Mouse (Mus musculus): ENCODE results near the gene Ttll6. TPM values are rescaled to one million over a fixed set of nuclear protein-coding genes. Genes with fewer than 3 reads are reported as not detected.
"Not testable (repeated sequence)": the region's sequence is repeated elsewhere in the genome, so short reads cannot be mapped to it uniquely, and the experiment has no call there.

Ttll6 gene
- polyA plus RNA-seq, 1 experiment from 2014 or later, result 0.05 TPM

DNA sequence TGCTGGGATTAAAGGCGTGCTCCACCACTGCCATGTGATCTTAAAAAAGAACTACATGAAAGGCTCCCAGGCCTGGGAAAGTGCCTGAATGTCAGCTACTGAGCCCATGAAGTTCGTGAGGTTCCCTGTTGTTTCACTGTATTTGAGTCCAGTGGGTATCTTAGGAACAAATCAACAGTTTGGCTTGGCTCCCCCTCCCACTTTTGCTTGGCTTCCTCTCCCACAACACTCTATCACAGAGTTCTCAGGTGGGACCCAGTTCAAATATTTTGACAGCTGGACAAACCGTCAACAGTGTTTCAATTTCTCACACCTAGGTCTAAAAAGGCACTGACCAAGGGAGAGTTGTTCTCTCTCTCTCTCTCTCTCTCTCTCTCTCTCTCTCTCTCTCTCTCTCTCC is 14.2 kb upstream of the Ttll6 start:
- Histone ChIP-seq H3K4me3 (no peak overlapping the region), H3K27me3 (peaks cover 32% of the 10 kb centered on the region), H3K36me3 (no peaks in the 10 kb centered on the region), H3K9ac (no peak overlapping the region), H3K27ac (no peak overlapping the region), H3K9me3 (replicated peaks) (no peaks in the 10 kb centered on the region), H3K4me2 (no peak overlapping the region), H3K4me1 (replicated peaks) (peaks cover 7% of the 10 kb centered on the region; the same call in 1 of the 2 replicates)
- no peak for ATAC-seq (replicated peaks; ENCODE audit: insufficient number of reproducible peaks, insufficient read depth, low FRiP score, low read depth)
- 42% methylated on average over 3 of the region's 3 CpGs for WGBS

DNA sequence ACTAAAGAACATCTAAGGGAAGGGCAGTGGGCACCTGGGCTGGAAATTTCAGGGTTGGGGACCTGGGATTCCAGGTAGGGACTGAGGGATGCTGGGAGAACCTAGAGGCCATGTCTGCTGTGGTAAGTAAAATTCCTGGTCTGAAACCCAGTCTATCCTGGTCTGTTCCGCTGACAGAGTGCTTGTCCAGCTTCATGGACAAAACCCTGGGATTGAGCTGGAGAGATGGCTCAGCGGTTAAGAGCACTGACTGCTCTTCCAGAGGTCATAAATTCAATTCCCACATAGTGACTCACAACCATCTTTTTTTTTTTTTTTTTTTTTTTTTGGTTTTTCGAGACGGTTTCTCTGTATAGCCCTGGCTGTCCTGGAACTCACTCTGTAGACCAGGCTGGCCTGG is 10.8 kb upstream of the Ttll6 start:
- 88% methylated on average over 2 of the region's 4 CpGs for WGBS
- H3K9ac ChIP-seq; H3K9me3 ChIP-seq (replicated peaks); H3K4me3 ChIP-seq; H3K27ac ChIP-seq; H3K4me2 ChIP-seq; H3K36me3 ChIP-seq; ATAC-seq (replicated peaks; ENCODE audit: insufficient number of reproducible peaks, insufficient read depth, low FRiP score, low read depth): not testable (repeated sequence)
- Histone ChIP-seq H3K4me1 (replicated peaks) (peaks cover 10% of the 10 kb centered on the region; the same call in 1 of the 2 replicates), H3K27me3 (peaks cover 55% of the 10 kb centered on the region)

DNA sequence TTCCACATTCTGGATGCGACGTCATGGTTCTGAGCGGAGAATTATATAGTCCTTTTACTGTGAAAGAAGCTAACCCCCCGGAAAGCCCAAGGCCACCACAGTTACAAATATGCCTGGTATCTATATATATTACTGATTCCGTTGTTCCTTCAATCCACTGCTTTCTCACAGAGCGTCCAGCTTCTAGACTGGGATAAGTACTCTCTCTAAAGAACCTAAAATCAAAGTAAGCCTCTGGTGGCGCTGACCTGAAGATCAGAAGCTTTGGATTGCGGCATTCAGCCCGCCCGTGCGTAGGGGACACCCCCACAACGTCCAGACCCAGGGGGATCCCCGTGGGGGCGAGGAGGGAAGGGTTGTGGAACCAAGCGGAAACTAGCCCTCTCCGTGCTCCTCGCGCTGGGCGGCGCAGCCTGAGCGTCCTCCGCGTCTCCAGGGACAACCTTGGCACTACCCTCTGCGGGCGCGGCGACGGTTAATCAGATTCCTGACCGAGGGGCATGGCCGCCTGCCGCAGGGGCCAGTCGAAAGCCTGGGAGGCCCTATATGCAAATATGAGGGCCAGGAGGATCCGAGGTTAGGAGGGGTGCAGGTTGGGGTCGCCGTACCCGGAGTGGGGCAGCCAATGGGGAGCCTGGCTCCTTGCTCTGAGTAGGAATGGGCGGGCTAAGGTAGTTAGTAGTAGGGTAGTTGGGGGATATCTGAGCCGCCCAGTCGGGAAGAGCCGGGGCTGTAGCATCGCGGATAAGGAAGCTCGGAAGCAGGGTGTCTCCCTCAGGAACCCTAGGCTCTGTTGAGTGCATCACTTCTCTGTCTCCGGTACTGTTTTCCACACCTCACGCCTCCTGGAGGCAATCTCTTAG is 9.3 kb upstream of the Ttll6 start:
- Histone ChIP-seq H3K9me3 (replicated peaks) (no peaks in the 10 kb centered on the region), H3K4me1 (replicated peaks) (peaks cover 10% of the 10 kb centered on the region; the same call in 1 of the 2 replicates), H3K27ac (no peak overlapping the region), H3K4me3 (peak overlapping the region; percentile 46), H3K9ac (no peak overlapping the region), H3K27me3 (peaks cover 55% of the 10 kb centered on the region), H3K36me3 (no peaks in the 10 kb centered on the region), H3K4me2 (peak overlapping the region; percentile 79)
- 2% methylated on average over 45 of the region's 45 CpGs for WGBS
- ATAC-seq (replicated peaks; ENCODE audit: insufficient number of reproducible peaks, insufficient read depth, low FRiP score, low read depth), result no peak

DNA sequence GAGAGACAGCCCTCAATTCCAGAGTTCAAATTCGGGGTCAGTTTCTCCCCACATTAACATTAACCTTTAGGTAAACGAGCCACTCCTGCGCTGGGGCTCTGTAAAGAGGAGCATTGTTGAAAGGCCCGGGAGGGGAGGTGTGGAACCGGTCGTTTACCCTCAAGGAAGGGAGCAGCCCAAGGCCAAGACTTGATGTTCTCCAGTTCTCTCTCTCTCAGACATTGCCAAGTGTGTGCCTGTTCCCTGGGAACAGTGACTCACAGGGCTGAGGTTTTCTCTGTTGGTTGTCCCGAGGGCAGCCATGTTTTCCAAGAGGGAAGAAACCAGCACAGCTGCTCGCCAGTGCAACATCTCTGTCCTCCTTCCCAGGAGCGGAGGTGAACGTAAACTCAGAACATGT is 3.0 kb upstream of the Ttll6 start:
- Histone ChIP-seq H3K9me3 (replicated peaks) (no peaks in the 10 kb centered on the region), H3K4me1 (replicated peaks) (peaks cover 4% of the 10 kb centered on the region; the same call in 1 of the 2 replicates), H3K27me3 (peaks cover 57% of the 10 kb centered on the region), H3K27ac (no peak overlapping the region), H3K9ac (no peak overlapping the region), H3K4me3 (no peak overlapping the region), H3K36me3 (no peaks in the 10 kb centered on the region), H3K4me2 (no peak overlapping the region)
- 59% methylated on average over 10 of the region's 10 CpGs for WGBS
- no peak for ATAC-seq (replicated peaks; ENCODE audit: insufficient number of reproducible peaks, insufficient read depth, low FRiP score, low read depth)

DNA sequence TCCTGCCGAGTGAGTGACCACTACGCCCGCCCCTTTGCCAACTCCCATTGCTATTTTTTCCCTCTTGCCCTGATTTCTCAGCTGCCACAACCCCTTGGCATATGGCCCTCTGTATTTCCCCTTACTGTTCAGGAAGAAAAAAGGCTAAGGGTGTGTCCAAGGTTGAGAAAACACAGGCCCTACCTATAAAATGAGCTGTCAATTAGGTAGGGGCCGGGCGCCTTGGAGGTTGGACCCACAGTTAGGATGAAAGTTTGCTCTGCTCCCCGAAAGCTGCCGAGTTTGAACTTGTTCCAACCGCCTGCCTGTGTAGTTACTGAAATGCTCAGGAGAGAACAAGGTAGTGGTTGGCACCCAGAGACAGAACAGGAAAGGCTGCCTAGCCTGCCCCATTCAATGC is 2.3 kb downstream of the Ttll6 start:
- no peaks in the 10 kb centered on the region for H3K36me3 ChIP-seq
- H3K9ac ChIP-seq, result no peak overlapping the region
- H3K27me3 ChIP-seq, result peaks cover 60% of the 10 kb centered on the region
- no peak overlapping the region for H3K27ac ChIP-seq
- 69% methylated on average over 8 of the region's 8 CpGs for WGBS
- no peak overlapping the region for H3K4me3 ChIP-seq
- no peaks in the 10 kb centered on the region for H3K9me3 ChIP-seq (replicated peaks)
- peaks cover 4% of the 10 kb centered on the region; the same call in 1 of the 2 replicates for H3K4me1 ChIP-seq (replicated peaks)
- ATAC-seq (replicated peaks; ENCODE audit: insufficient number of reproducible peaks, insufficient read depth, low FRiP score, low read depth), result no peak
- H3K4me2 ChIP-seq, result no peak overlapping the region

DNA sequence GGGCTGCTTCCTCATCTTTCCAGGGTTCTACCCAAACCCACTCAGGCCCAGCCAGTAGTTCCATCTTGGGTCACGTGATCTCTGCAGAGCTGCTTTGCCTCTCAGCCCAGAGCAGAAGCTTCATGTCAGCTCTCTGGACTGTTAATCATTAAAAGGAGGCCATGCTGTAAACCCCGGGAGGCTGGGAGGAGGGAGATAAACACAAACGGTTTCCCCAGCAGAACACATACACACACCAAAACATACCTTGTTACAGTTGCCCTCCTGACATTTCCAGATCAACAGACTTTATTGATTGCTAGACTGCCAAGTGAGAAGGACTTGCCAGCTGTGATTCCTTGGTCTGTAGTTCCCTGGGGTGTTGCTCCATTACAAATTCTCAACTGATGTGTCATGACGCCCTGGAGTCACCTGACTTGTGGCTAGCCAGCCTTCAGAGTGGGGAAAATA is 7.2 kb downstream of the Ttll6 start:
- Histone ChIP-seq H3K27ac (no peak overlapping the region), H3K27me3 (peaks cover 35% of the 10 kb centered on the region), H3K4me2 (no peak overlapping the region), H3K4me1 (replicated peaks) (peaks cover 1% of the 10 kb centered on the region; the same call in 1 of the 2 replicates), H3K9ac (no peak overlapping the region), H3K4me3 (no peak overlapping the region), H3K9me3 (replicated peaks) (no peaks in the 10 kb centered on the region), H3K36me3 (no peaks in the 10 kb centered on the region)
- 23% methylated on average over 4 of the region's 4 CpGs for WGBS
- ATAC-seq (replicated peaks; ENCODE audit: insufficient number of reproducible peaks, insufficient read depth, low FRiP score, low read depth), result no peak

DNA sequence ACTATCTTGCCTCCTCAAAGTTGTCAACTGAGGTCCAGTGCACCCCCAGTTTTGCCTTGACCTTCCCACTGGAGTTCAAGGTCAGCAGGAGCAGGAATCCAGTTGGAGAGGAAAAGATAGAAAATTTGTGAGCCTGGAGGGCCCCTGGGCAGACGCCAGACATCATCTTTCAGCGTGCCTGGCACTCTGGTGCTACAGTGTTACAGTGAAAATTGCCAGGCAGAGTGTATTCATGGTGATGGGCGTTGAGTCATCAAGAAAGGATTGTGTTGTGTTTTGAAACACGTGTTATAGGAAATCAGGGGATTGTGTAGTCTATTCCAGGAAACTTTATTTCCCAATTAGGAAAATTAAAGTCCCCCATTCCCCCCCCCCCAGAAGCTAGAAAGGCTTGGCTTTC is 10.2 kb downstream of the Ttll6 start:
- H3K4me2 ChIP-seq, result no peak overlapping the region
- no peak overlapping the region for H3K4me3 ChIP-seq
- no peaks in the 10 kb centered on the region for H3K36me3 ChIP-seq
- no peak overlapping the region for H3K27ac ChIP-seq
- no peak for ATAC-seq (replicated peaks; ENCODE audit: insufficient number of reproducible peaks, insufficient read depth, low FRiP score, low read depth)
- peaks cover 5% of the 10 kb centered on the region; the same call in 1 of the 2 replicates for H3K4me1 ChIP-seq (replicated peaks)
- no peak overlapping the region for H3K9ac ChIP-seq
- no peaks in the 10 kb centered on the region for H3K9me3 ChIP-seq (replicated peaks)
- peaks cover 53% of the 10 kb centered on the region for H3K27me3 ChIP-seq
- WGBS, result 43% methylated on average over 4 of the region's 4 CpGs

DNA sequence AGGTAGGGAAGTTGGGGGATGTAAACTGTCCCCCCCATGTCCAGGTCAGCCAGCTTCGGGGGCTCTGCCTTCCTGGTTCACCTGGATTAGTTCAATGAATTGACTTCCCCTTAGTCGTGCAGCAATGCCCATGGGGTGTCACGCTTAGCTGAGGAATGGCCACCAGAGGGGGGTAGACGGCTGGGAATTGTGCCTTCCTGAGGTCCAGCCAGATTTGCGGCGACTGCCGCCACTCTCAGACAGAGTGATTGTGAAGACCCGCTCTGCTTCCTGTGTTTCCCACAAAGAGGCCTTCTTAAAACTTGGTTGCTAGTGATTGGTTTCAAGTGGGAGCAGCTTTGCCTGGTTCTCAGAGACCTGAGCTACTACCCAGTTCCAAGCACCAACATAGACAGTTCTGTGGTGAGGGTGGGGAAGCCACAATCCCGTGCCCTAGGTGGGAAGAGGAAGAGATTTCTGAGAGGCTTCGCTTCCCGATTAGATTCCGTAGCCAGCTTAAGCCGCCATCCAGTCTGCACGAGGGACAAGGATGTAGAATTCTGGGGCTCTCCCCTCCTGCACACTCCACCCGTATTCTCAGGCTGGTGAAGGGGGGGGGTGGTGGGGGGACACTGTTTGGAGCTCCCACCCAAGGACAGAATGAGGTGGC is 12.2 kb downstream of the Ttll6 start:
- H3K9ac ChIP-seq, result 0 out of 2 replicates have a peak overlapping the region, but pooled peaks have one; percentile 40
- peaks cover 5% of the 10 kb centered on the region; the same call in 1 of the 2 replicates for H3K4me1 ChIP-seq (replicated peaks)
- H3K36me3 ChIP-seq, result no peaks in the 10 kb centered on the region
- no peak overlapping the region for H3K27ac ChIP-seq
- peaks cover 63% of the 10 kb centered on the region for H3K27me3 ChIP-seq
- no peak for ATAC-seq (replicated peaks; ENCODE audit: insufficient number of reproducible peaks, insufficient read depth, low FRiP score, low read depth)
- H3K9me3 ChIP-seq (replicated peaks), result no peaks in the 10 kb centered on the region
- peak overlapping the region; percentile 51 for H3K4me2 ChIP-seq
- 3% methylated on average over 15 of the region's 15 CpGs for WGBS
- H3K4me3 ChIP-seq, result peak overlapping the region; percentile 18; the same call in 1 of the 2 replicates

DNA sequence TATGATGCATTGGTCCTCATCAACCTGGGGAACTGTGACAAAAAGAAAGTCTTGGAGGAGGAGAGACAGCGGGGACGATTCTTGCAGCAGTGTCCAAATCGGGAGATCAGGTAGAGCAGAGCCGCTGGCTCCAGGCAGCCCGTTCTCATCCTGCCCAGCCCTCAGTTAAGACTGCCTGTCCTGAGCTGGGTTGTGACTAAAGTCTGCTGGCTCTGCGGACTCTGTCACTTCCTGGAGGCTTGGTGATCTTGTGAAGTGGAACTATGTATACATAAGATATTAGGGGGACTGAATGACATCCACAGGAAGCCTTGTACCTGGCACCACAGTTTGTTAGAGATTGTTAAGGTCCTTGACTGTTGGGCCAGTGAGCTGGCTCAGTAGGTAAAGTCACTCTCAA is 13.9 kb downstream of the Ttll6 start:
- H3K4me1 ChIP-seq (replicated peaks), result peaks cover 5% of the 10 kb centered on the region; the same call in 1 of the 2 replicates
- H3K4me3 ChIP-seq, result no peak overlapping the region
- no peak overlapping the region for H3K27ac ChIP-seq
- no peak overlapping the region for H3K9ac ChIP-seq
- no peaks in the 10 kb centered on the region for H3K36me3 ChIP-seq
- H3K4me2 ChIP-seq, result no peak overlapping the region
- no peak for ATAC-seq (replicated peaks; ENCODE audit: insufficient number of reproducible peaks, insufficient read depth, low FRiP score, low read depth)
- 58% methylated on average over 6 of the region's 6 CpGs for WGBS
- H3K9me3 ChIP-seq (replicated peaks), result no peaks in the 10 kb centered on the region
- peaks cover 80% of the 10 kb centered on the region for H3K27me3 ChIP-seq

DNA sequence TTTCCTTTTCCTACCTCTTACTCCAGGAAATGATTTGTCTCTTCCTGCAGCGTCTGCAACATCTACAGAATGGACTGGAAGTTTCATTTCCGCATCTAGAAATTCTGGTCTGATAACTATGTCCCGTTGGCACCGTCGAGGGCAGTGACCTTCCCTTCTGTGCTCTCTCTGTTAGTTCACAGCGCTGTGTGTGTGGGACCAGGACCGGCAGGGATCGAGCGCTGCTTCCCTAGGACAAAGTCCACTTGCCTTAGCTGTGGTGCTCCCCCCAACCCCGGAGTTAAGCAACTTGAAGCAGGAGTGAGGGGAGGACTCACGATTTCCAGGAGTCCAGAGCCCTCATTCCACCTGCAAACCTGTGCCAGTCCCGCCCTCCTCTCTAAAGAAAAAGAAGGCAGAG is 31.2 kb downstream of the Ttll6 start:
- Histone ChIP-seq H3K27me3 (peaks cover 82% of the 10 kb centered on the region), H3K9me3 (replicated peaks) (no peaks in the 10 kb centered on the region), H3K4me1 (replicated peaks) (no peaks in the 10 kb centered on the region), H3K4me2 (no peak overlapping the region), H3K9ac (no peak overlapping the region), H3K27ac (no peak overlapping the region), H3K36me3 (no peaks in the 10 kb centered on the region), H3K4me3 (no peak overlapping the region)
- whole genome bisulfite sequencing, result 53% methylated on average over 12 of the region's 12 CpGs
- no peak for ATAC-seq (replicated peaks; ENCODE audit: insufficient number of reproducible peaks, insufficient read depth, low FRiP score, low read depth)

DNA sequence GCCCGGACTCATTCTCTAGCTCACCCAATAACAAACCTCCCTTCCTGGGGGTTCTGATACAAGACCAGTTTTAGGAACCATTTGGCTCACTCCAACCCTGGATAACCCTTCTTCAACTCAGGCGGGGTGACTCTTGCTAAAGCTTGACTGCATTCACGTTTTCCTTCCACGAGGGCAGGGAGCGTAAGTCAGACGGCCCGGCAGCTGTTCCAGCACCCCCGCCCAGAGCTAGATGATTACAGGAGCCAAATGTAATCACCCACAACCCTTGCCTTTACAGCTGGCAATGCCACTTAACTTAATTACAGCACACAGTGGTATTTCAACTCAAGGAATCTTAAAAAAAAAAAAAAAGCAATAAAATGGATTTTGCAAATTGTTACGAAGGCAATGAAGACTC is 34.5 kb downstream of the Ttll6 start:
- H3K4me3 ChIP-seq, result no peak overlapping the region
- H3K27me3 ChIP-seq, result peaks cover 98% of the 10 kb centered on the region
- H3K36me3 ChIP-seq, result no peaks in the 10 kb centered on the region
- 29% methylated on average over 9 of the region's 9 CpGs for WGBS
- no peak for ATAC-seq (replicated peaks; ENCODE audit: insufficient number of reproducible peaks, insufficient read depth, low FRiP score, low read depth)
- no peak overlapping the region for H3K9ac ChIP-seq
- H3K9me3 ChIP-seq (replicated peaks), result no peaks in the 10 kb centered on the region
- H3K4me2 ChIP-seq, result no peak overlapping the region
- no peak overlapping the region for H3K27ac ChIP-seq
- 0 out of 2 replicates have a peak, but pooled peaks cover 4% of the 10 kb centered on the region for H3K4me1 ChIP-seq (replicated peaks)

All from heart, embryonic 15.5 days (tissue).